Mouse (Mus musculus) thymus, postnatal 10 days (tissue): ENCODE measurements around the gene Zfp618.
A peak's percentile ranks its signal among the peaks of the same experiment; 100 is the strongest.

ENCODE experiments used
- DNase-seq, 2 experiments: peaks; one replicate each; pipeline ENCODE4 v3.0.0; 2021; ENCODE audit warnings: low spot score in 2 of 2

Zfp618 gene

DNA sequence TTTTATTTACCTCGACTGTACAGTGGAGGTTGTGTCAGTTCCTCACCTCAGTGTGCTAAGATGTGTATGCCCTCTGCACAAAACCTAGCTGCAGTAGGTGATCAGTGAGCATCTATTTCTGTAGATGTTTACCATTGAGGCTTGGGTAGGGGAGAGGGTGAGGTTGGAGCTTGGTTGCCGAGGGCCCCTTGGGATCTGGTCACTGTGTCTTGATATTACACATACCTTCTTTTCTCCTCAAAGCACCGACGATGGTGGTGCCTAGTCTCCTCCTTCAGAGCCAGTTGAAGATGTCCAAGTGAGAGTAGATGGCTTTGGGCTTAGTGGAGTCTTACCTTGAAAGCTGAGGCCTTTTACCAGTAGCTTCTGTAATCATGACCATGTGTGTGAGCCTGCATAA lies 101.4 kb downstream of the Zfp618 start:
- no peak for DNase-seq

DNA sequence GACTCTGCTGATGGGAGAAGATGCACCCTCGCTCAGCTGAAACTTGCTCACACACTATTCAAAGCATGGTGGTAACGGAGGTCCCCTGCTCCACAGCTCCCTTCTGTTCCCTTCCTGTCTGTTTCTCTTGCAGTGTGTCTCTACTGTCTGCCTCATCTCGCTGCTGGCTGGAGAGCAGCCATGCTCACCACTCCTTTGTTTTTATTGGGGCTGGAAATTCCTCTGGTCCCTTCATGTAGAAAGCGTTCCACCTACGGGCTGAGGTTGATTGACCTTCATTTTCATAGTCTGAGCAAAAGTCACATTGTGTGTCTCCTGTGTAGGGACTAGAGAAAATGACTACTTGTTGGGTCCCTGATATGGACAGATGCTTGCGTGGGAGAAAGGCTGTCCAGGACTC lies 102.4 kb downstream of the Zfp618 start:
- no peak for DNase-seq

DNA sequence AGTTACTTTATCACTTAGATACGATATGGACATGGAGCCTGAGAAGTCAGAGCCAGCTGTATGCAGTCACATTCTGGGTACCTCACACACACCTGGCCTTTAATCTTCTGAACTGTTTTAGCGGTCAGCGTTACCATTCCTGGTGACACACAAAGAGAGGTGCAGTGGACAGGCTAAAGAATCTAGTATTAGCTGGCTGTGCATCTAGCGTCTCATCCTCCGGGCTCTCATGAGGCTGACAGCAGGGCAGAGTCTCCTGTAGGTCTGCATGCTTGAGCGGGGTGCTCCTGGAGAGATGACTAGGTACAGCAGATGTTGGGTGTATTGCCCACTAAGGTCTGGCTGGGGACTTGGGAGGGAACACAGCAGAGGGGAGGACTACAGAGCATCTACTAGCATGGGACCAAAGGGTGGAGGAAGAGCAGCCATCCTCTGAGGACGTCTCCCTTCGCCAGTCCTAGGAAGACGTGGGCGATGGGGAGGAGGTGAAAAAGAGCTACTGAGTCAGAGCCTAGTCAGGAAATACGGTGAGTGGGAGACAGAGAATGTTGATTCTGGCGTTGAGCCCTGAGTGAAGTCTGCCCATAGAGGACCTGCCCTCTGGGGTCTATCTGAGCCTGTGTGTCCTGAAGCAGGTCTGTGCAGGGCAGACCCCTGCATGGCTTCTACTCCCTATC lies 103.3 kb downstream of the Zfp618 start:
- no peak for DNase-seq

DNA sequence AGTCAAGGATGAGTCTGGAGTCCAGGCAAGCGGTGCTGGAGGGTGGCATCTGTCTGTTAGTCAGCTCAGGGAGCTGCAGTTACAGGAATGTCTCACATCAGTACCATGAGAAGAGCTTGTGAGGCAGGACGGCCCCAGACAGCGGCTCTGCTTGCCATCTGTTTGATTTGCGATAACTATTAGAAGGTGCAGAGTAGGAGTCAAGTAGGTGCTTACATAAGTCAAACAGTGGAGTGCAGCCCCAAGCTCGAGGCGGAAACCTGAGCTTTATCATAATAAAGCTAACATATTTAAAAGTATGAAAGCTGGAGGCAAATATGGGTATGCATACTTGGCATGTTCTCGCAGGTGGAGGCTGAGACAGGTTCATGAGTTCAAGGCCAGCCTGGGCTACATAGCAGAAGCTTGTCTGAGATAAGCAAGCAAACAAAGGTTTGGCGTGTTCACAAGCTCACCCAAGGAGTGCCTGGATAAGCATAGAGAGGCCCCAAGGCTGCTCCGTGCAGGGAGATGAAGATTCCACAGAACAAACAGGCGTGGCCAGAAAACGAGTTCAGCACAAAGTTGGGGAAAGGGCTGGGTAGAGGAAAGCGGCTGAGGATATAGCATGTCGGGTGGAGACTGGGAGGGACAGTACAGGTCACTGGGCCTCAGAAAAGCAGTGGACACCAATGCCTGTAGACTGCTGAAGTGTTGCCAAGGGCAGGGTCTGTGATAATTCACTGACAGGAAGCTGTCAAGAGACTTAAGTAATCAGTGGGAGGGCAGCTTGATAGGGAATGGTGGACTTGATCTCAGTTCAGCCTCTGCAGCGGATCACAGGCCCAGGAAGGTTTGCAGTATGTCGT lies 106.3 kb downstream of the Zfp618 start:
- no peak for DNase-seq

DNA sequence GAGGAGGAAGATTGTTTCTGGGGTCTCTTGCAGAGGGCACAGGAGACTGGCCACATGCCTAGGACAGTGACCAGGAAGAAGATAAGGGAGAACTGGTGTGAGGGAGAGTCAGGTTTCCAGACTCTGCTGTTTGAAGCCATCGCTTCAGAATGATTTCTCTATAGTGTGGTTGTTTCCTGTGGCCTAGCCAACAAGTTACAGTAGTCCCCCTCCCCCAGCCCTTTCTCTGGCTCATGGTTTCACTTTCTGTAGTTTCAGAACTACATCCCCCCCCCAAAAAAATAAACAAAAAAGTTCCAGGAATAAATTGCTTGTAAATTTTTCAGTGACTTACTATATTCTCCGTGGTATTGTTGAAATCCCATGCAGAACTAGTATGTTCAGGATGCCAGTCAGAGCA lies 107.8 kb downstream of the Zfp618 start:
- DNase-seq, result no peak

DNA sequence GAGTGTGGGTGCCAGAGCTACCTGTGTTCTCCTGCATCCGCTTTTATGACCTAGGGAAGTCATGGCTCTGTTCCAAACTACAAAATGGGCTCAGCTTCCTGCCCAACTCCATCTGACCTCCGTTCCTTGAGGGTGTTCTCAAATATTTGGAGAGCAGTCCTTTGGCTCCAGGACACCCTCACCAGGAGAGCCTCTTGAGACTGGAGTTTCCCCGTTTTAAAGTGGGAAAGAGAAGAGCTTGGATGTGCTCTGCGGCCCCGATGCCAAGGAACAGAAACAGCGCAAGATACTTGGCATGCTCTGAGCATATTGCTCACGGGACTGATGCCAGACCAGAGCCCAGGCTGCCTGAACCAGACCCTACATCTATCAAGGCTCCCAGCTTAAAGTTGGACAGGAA lies 113.8 kb downstream of the Zfp618 start:
- no peak for DNase-seq

DNA sequence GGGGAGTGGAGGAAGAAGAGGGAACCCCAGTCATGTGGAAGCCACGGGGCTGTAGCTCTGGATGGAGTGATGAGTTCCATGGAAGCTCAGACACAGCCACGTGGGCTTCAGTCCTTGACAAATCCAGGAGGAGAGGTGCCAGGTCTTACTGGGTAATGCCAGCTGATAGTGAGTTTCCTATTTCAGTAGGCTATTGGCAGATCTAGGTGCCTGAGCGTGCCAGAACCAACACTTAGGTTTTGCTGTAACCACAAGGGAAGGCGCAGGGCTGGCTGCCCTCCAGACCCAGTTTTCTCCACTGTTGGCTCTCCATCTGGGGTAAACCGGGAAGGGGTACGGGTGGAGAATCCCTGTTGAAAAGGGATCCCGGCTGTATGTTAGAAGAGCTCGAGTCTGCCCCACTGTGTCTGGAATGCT lies 119.1 kb downstream of the Zfp618 start:
- DNase-seq, result no peak

DNA sequence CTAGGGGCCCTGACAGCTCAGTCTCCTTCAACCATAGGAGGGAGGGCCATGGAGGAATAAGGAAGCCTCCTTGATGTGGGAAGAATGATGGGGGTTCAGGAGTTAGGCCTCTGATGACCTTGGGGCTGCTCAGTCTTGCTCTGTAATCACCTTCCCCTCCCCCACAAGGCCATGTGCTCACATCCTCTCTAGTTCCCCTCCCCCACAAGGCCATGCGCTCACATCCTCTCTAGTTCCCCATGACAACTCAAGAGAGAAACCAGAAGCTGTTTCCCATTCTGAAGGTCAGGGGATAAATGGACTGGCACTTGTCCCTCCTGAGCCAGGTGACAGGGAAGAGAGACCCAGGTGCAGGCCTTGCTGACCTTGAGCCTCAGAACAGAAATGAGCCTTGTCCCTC lies 124.1 kb downstream of the Zfp618 start:
- DNase-seq, result peak; percentile 57 to 75

DNA sequence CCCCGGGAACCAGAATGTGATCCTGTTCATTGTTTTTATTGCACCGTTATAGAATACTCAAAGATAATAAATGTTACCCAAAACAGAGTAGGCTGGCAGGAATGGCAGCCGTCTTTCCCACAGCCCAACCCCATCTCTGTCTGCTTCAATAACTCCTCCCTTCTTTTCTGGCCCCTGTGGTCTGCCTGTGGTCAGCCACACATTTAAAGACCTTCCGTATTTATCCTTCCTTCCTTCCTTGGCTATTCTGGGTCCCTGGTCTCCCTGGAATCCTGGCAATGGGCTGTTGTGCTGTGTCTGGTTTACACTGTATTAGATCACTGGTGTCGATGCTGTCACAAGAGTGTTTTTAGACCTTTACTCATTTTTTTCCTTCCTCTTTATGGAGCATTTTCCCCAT lies 125.8 kb downstream of the Zfp618 start:
- no peak for DNase-seq

DNA sequence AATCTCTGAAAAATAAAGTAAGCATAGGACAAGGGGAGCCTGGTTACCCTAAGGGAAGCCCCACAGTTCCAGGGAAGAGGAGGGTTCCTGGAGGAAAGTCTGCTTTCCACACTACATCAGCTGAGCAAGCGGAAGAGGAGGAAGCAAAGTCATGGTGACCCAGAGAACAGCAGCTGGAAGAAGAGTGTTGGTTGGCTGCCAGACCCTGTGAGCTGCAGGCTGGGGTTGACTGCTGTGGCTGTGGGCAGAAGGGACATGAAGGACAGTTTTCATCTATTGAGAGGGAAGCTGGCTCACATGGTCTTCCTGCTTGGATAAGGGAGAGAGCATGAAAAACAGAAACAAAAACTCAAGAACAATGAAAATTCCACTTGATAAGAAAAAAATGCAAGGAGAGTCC lies 132.2 kb downstream of the Zfp618 start:
- no peak for DNase-seq

DNA sequence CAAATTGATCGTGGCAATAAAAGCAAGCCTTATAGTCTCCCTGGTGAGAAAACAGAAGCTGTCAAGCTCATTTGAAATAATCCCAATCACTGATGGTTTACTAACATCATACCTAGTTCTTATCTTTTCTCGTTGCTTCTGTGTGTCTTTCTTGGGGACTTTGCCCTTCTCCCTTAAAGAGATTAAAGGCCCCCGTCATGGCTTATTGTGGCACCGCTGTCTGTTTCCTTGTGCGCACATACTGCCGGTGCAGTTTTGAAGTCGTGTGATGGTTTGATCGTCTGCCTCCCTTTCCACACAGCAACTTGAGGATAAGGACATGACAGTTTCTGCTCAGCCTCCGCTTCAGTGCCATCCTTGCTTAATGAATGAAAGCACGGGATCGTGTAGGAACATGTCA lies 135.1 kb downstream of the Zfp618 start:
- no peak for DNase-seq

DNA sequence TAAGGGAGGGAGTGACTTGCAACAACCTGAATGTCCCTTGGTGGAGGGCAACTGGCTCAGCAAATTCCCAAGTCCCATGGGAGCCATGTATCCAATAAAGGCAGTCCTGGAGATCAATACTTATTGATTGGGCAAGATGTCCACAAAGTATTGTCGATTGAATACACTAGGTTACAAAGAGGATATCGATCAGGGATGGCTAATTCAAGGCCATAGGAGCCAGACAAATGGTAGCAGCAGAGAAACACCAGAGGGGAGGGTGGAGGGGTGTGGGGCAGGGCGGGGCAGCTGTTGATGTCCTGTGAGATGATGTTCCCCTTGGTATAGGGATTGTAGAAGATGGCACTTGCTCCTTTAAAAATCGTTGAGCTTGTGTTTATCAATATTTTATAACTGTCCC lies 136.7 kb downstream of the Zfp618 start:
- no peak for DNase-seq

DNA sequence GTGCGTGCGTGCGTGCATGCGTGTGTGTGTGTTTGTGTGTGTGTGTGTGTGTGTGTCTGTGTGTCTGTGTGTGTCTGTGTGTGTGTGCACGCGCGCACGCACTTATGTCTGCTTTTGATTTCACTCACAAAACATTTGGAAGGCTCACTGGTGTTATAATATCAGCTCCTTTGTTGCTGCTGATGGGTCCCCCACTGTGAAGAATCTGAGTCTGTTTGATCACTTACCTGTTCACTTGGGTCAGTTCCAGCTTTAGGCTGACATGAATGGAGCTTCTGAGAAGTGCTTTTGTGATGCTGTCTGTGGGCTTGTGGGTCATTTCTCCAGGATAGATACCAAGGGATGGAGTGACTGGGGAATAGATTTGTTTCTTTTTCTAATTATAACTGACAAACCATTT lies 140.3 kb downstream of the Zfp618 start:
- DNase-seq, result no peak

DNA sequence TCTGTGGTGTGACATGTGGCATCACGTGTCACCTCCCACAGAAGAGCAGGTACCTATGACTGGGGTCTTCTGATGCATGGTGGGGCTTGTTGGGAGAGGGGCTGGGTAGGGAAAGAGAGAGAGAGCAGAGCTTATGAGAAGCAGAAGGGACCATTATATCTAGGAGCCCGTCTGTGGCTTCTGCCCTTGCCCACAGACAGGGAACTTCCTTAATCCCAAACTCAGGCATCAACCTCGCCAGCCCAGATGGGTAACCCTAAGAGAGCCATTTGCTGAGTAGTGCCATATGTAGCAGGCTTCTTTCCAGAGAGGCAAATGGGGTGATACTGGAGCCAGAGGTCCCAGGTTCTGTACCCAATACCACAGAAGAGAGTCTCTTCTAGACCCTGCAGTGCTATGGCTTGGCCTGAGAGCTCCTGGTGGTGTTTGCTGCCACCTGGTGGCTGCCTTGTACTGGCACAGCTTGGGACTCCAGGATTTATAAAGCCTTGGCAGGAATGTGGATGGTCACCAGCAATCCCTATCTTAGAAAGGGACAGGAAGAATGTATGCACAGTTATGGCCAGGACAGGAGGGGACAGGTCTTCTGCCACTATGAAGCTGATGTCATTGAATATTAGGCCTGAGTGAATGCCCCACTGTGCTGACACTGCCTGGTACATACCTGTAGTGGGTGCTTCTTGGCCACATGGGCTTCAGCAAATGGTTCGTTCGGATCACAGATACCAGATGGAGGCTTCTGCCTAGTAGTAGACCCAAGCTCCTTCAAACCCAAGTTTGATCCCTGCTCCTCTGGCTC lies 153.5 kb downstream of the Zfp618 start:
- peak; percentile 62 to 85 for DNase-seq

DNA sequence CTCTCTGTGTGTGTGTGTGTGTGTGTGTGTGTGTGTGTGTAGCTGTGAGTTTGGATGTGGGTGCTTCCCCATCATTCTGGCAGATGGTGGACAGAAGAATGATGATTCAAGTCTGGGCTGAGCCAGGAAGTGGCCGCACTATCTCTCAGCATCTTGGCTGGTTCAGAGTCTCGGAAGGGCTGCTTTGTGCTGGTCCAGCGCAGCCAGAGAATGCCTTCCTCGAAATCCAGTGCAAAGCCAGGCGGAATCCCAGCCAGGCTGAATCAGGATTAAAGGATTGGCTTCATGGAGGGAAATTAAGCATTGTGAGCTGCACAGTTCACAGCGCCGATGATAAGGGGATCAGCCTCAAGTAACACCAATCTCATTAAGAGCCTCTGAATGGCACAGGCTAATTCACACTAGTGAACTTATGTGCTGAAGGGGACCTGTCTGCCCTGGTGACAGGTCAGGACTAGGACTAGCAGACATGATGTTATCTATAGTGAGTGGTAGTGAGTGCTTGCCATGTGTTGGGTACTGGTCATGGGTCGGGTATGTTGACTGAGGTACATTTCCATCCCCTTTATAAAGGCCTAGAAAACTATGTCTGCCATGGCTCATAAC lies 159.6 kb downstream of the Zfp618 start:
- no peak for DNase-seq

DNA sequence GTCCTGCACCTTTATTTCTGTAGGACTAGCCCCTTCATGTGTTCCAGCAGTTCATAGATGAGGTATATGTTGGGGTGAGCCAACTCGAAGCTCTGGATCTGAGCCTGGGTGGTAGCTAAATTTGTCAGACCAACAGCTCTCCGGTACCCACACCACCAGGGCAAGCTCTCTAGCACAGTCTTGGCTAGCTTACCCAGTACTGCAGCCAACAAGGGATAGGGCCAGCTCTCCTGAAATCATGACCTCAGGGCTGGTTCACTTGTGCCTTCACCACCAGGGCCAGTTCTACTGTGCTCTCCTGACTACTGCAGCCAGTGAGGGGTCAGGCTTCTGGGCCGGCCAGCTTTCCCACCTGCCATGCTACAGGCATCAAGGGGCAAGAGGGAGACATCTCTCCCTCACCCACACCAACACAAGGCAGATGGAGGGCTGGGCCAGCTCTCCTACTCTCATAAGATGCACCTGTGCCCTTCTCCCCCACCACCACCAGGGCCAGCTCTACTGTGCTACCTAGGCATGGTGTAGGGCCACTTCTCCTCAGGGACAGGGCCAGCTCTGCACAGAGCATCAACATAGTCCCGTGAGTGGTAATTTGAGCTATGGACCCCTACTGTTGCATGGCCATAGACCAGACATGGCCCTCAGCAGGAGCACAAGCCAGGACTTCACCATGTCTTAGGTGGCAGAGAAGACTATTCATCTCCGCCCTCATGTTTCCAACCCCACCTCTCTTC lies 164.7 kb downstream of the Zfp618 start:
- DNase-seq, result no peak

DNA sequence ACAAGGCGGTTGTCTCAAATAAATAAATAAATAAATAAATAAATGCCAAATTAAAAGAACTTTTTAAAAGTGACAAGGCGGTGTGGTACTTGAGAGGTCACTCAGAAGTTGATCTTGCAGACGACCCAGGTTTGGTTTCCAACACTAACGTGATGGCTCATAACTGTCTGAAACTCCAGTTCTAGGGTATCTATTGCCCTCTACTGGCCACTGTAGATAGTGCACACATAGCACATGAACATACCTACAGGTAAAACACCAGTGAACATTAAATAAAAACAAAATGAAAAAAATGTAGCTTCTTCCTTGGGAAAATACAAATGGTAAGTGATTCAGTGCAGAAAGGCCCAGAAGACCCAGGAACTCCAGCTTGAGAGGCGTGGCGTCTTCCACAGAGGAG lies 181.9 kb downstream of the Zfp618 start:
- no peak for DNase-seq

DNA sequence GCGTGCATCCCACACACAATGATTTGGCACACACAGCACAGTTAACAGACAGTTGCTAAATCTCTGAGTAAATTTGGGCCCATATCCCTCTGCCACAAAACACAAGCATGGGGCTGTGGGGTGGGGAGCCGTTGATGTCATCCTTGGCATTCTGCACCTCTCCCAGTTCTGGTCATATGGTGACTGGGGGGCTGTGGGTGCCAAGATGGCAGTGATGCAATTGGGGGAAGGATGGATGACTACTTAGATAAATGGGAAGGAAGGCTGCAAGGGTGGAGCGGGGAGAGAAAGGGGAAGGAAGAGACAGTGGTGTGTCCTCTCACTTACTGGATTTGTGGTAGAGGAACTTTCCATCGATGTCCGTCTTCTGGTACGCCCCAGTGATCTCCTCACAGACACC lies 185.8 kb downstream of the Zfp618 start:
- no peak for DNase-seq

DNA sequence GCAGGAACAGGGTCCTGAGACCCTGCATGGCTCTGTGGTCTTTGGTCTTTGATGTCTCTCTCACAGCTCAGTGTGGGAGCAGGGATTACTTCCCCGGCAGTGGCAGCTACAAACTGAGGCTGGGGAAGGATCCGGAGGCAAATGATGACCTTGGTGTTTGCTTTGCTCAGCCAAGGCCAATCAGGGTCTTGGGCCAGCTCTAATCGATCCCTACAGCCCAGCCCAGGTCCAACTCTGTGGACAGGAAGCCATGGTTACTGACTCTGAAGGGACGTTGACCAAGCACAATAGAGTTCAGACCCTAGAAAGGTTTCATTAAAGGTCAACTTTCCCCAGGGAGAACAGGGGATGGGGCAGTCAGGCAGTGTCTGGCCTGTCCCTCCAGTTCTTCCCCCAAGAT lies 188.7 kb downstream of the Zfp618 start:
- DNase-seq, result no peak

DNA sequence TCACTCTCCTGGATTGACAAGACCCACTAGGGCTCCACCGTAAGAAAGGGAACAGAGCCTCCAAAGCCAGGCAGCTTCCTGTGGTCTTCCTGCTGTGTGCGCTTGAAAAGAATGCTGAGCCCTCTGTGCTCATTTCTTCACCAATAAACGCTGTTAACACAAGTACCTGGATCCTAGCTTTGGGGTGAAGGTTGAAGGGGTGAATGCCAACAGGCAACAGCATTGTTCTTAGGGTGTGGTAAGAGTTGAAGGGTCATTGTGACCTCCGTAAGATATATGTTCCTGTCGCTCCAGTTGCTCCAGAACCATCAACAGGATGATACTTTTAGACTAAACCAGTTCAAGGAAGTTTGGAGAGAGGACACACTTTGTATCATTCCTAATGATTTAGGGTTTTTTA lies 189.3 kb downstream of the Zfp618 start, which contains the start of gene Ambp:
Ambp (minus strand) TSS at position 101 of the 400 bp plus-strand sequence.
- no peak for DNase-seq

DNA sequence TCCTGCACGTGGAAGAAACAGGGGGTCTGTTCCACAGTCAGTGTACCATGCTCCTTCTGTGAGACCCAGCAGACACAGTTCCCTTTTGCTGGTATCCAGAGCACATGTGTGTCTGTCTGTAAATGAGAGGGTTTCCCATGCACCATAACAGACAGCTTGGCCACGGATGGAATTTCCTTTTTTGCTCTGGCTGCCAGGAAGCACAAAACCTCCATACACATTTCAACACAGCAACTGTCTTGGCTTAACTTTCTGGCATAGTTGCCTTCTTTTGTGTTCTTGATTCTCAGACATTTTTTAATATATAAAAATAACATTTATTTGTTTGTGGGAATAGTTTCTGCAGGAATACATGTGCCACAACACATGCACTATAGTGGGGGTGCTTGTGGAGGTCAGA lies 190.2 kb downstream of the Zfp618 start:
- DNase-seq, result no peak
